Mouse (Mus musculus) G1E (cell line): Measurements from ENCODE around the gene Fam214a.

Experiments
- CTCF ChIP-seq: IDR thresholded peaks from 2 replicates; pipeline ENCODE4 v1.5.1; 2012; ENCODE audit warnings: low read depth, low read length, inconsistent platforms, mixed read lengths
- GATA1 ChIP-seq: IDR thresholded peaks from 2 replicates; pipeline ENCODE4 v1.6.1; 2012; ENCODE audit warnings: borderline replicate concordance, low read length, inconsistent platforms, mixed read lengths

GRCm38 (mm10) chr9:75001006-75001405 lies 48.3 kb downstream of the Fam214a start:
- TF ChIP-seq CTCF (no peak), GATA1 (no peak)
